Mouse (Mus musculus): ENCODE measurements around the gene Ddit4l.
"Not testable (repeated sequence)": the region's sequence is repeated elsewhere in the genome, so short reads cannot be mapped to it uniquely, and the experiment has no call there.

The Ddit4l gene

GRCm38 (mm10) chr3:137644081-137644480, 22.7 kb downstream of the Ddit4l start:
- in situ Hi-C loops (cut with MboI, MseI), result loop anchor here in 1 of 2 experiments (5.0 kb wide), 1 partner anchor 93 kb away; no protein-coding TSS in a partner anchor

GRCm38 (mm10) chr3:137644947-137645346, 23.5 kb downstream of the Ddit4l start:
- in situ Hi-C loops (cut with MboI, MseI), result loop anchor here (5.0 kb wide), 2 partner anchors 52 to 92 kb away; no protein-coding TSS in a partner anchor

DNA sequence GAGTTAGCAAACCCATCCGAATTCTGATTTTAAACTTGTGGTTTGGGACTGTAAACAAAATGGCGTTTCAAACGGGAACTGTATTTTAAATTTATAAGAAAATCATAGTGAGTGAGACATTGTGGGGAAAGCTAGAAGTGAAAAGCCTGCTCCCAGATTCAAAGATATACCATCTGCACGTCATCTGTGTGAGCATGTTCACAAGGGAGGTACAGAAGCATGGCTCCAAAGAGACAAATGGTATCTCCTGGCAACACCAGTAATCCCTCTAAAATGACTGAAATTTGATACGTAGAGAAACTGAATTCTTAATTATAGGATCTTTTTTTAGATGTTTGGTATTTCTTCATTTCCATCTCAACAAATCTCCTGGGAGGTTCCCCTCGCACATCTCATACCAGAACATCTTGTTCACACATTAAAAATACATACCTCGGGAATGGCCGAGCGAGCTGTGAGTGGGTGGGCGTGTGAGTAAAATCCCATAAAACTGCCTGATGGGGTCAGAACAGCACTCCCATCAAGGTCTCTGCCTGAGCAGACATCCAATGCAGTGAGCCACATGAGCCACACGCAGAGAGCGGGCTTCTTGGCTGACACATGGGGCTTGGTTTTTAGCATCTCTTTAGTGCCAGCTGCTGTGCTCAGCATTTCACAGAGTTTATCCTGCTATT, 26.2 kb downstream of the Ddit4l start:
- in situ Hi-C loops (cut with MboI, MseI), result loop anchor here (5.0 kb wide), 1 partner anchor 50 kb away; no protein-coding TSS in a partner anchor

GRCm38 (mm10) chr3:137649112-137649511, 27.7 kb downstream of the Ddit4l start:
- in situ Hi-C loops (cut with MboI, MseI), result loop anchor here (5.0 kb wide), 1 partner anchor 48 kb away; no protein-coding TSS in a partner anchor

DNA sequence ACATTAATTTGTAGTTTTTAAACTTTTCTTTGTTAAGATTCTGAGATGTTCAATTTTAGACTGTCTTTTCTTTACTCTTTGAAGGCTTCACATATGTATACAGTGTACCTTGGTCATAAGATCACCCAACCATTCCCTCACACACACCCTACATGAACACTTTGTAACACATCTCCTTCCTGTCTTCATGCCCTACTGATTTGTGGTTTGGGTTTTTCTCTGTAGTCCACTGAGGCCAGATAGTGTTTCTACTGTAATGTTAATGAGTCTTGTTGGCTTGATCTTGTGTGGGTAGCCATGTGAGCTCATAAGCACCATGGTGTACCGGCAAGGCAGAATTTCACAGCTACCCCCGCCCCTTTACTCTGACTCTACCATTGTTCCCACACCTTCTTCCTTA, 31.4 kb downstream of the Ddit4l start:
- in situ Hi-C loops (cut with MboI, MseI), result no loop called here

GRCm38 (mm10) chr3:137671224-137671623, 49.8 kb downstream of the Ddit4l start, which contains the start of gene Gm21962:
Gene Gm21962, plus strand, starts transcription at chr3:137671524.
- in situ Hi-C loops (cut with MboI, MseI), result not testable (repeated sequence)
